Mouse (Mus musculus): ENCODE data around the gene Wiz. TPM values are rescaled to one million over a fixed set of nuclear protein-coding genes. Genes with fewer than 3 reads are reported as not detected.

The Wiz gene
- total and polyA plus RNA-seq, 2 experiments from 2014 or later, result 28.4 to 56.8 TPM

DNA sequence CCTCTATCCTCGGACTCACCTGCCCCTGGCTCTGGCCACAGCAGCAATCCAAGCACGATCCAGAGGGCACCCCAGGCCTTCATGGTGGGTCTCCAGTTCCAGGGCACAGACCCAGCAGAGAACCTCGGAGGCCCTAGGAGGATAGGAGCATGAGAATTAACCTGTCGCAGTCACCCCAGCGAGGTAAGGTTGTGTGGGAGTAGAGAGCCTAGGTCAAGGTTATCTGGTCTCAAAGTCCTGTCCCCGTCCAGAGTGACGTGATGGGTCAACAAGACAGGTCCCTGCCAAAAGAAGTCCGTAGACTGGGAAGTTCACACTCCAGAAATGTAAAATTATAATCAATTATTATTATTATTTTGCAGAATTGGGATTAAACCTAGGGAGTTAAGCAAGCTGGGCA is 31.5 kb upstream of the Wiz start:
- Histone ChIP-seq H3K27me3 (ENCODE audit: insufficient read depth, low read length) (no peaks in the 10 kb centered on the region), H3K4me1 (ENCODE audit: insufficient read depth, low read length) (no peaks in the 10 kb centered on the region), H3K4me3 (ENCODE audit: low read length) (no peak overlapping the region), H3K27ac (no peak overlapping the region), H3K9me3 (ENCODE audit: low read length) (no peaks in the 10 kb centered on the region), H3K9ac (replicated peaks; ENCODE audit: low read length) (no peak overlapping the region), H3K36me3 (ENCODE audit: insufficient read depth, low read length) (no peaks in the 10 kb centered on the region), H3K4me2 (ENCODE audit: low read depth, low read length) (no peak overlapping the region)
- ATAC-seq (no peak), DNase-seq (ENCODE audit: low spot score) (no peak)
- TF ChIP-seq CTCF (IDR thresholded peaks at IDR 0.05; ENCODE audit: low read depth), result no peak
- 83% methylated on average over 8 of the region's 8 CpGs for WGBS

DNA sequence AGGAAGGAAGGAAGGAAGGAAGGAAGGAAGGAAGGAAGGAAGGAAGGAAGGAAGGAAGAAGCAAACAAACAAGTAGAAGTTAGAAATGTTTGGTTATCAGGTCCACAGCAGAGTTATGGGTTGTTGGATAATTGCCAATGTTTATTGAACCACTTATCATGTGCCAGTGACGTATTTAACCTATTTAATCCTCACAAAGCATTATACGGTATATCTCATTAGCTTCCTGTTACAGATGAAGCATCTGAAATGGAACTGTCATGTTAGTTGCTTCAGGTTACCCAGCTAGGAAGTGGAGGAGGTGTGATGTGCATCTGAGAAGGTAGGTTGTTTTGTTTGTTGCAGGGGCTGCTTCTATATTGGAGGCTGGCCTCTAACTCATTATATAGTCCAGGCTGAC is 30.8 kb upstream of the Wiz start:
- Histone ChIP-seq H3K4me2 (ENCODE audit: low read depth, low read length) (no peak overlapping the region), H3K9ac (replicated peaks; ENCODE audit: low read length) (no peak overlapping the region), H3K27me3 (ENCODE audit: insufficient read depth, low read length) (no peaks in the 10 kb centered on the region), H3K4me1 (ENCODE audit: insufficient read depth, low read length) (no peaks in the 10 kb centered on the region), H3K27ac (no peak overlapping the region), H3K4me3 (ENCODE audit: low read length) (no peak overlapping the region), H3K36me3 (ENCODE audit: insufficient read depth, low read length) (no peaks in the 10 kb centered on the region), H3K9me3 (ENCODE audit: low read length) (no peaks in the 10 kb centered on the region)
- WGBS, result 66% methylated on average over 2 of the region's 2 CpGs
- DNase-seq (ENCODE audit: low spot score) (no peak), ATAC-seq (no peak)
- TF ChIP-seq CTCF (IDR thresholded peaks at IDR 0.05; ENCODE audit: low read depth), result no peak

DNA sequence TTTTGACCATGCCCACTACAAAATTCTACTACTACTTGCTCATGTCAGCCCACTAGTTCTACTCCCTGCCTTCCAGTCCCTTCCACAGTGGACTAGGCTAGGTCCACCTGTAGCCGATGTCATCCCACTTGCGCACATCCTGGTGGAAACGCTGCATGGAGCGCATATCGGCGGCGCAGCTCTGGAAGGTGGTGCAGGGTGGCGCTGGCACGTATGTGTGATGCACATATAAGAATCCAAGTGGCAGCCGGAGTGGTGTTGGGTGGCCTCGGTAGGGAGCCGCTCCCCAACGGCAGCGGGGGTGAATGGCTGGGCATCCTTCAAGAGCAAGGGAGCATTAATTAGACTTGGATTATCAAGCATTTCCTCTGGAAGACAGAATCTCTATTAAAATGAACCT is 27.5 kb upstream of the Wiz start:
- no peaks in the 10 kb centered on the region for H3K9me3 ChIP-seq (ENCODE audit: low read length)
- TF ChIP-seq CTCF (IDR thresholded peaks at IDR 0.05; ENCODE audit: low read depth), result no peak
- no peaks in the 10 kb centered on the region for H3K4me1 ChIP-seq (ENCODE audit: insufficient read depth, low read length)
- ATAC-seq (no peak), DNase-seq (ENCODE audit: low spot score) (no peak)
- no peaks in the 10 kb centered on the region for H3K36me3 ChIP-seq (ENCODE audit: insufficient read depth, low read length)
- no peak overlapping the region for H3K9ac ChIP-seq (replicated peaks; ENCODE audit: low read length)
- 94% methylated on average over 14 of the region's 14 CpGs for WGBS
- no peak overlapping the region for H3K4me3 ChIP-seq (ENCODE audit: low read length)
- no peak overlapping the region for H3K27ac ChIP-seq
- H3K27me3 ChIP-seq (ENCODE audit: insufficient read depth, low read length), result no peaks in the 10 kb centered on the region
- H3K4me2 ChIP-seq (ENCODE audit: low read depth, low read length), result no peak overlapping the region

DNA sequence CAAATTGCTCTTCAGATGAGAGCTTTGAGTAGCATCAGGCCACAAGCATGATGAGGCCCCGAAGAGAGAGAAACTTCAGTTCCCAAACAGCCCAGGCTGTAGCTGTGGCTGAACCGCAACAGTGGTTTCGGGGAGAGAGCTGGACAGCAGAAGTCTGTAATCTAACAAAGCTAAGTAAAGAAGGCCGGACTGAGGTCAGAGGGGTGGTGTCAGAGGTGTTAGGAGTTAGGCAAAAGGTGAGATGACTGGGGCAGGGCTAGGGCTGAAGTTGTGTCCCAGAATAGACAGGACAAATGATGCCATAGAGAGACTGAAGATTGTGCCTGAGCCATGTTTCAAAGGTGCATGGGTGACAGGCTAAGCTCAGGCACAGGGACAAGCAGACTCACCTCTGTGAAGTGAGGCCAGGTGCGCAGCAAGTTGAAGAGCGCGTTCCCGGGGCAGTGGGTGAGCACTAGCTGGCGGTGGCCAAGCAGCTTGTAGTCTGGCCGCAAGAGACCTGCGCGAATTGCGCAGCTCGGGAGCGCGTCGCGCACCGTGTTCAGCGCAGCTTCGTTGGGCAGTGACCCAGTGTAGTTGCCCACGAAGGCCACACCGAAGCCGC is 26.3 kb upstream of the Wiz start:
- H3K4me1 ChIP-seq (ENCODE audit: insufficient read depth, low read length), result no peaks in the 10 kb centered on the region
- WGBS, result 49% methylated on average over 24 of the region's 24 CpGs

DNA sequence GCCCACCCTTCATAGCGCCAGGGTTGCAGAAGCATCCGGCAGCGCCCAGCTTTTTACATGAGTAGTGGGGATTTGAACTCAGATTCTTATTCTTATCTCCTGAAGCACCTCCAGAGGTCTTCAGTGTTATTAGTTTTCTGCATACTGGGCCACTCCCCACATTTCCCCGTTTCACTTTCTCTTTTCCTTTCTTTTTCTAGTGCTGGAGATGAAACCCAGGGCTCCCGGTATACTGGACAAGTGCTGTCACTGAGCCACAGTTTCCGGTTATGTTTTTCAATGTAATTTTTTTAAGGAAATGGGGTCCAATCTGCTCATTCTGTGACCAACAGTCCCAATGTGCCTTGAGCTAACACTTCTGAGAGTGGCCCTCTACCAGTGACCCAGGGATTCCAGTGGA is 22.7 kb upstream of the Wiz start:
- 88% methylated on average over 6 of the region's 6 CpGs for WGBS
- no peaks in the 10 kb centered on the region for H3K27me3 ChIP-seq (ENCODE audit: insufficient read depth, low read length)

More for the DNA sequence above, 26.3 kb upstream of the Wiz start:
- Histone ChIP-seq H3K27me3 (ENCODE audit: insufficient read depth, low read length) (no peaks in the 10 kb centered on the region), H3K4me2 (ENCODE audit: low read depth, low read length) (no peak overlapping the region), H3K36me3 (ENCODE audit: insufficient read depth, low read length) (no peaks in the 10 kb centered on the region), H3K27ac (no peak overlapping the region), H3K4me3 (ENCODE audit: low read length) (no peak overlapping the region), H3K9me3 (ENCODE audit: low read length) (no peaks in the 10 kb centered on the region), H3K9ac (replicated peaks; ENCODE audit: low read length) (no peak overlapping the region)
- TF ChIP-seq CTCF (IDR thresholded peaks at IDR 0.05; ENCODE audit: low read depth), result no peak
- DNase-seq (ENCODE audit: low spot score) (no peak), ATAC-seq (no peak)

DNA sequence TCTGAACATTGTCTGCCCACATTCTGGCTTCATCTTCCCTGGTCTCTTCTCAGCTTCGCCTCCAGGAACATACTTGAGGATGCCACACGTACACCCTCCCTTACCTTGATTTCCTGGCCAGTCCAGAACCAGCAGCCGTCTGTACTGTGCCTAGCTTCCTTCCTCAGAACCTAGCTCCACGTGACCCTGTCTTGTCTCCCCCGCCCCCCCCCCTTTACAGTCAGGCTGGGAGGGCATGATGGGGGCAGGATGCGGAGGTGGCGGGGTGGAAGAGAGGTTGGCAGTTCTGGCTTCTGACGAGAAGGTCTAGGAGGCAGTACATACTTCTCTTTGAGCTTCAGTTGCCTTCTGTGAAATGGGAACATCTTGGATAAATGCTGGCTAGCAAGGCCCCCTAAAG is 14.2 kb upstream of the Wiz start, which contains the start of gene Rasal3:
Gene Rasal3, minus strand, starts transcription at position 167 of the 400 bp plus-strand sequence.
- no peak within 1 kb of the TSS for H3K27ac ChIP-seq
- no peak within 1 kb of the TSS for H3K9ac ChIP-seq (replicated peaks; ENCODE audit: low read length)
- H3K4me2 ChIP-seq (ENCODE audit: low read depth, low read length), result no peak within 1 kb of the TSS
- WGBS, result 80% methylated on average over 8 of the region's 8 CpGs
- H3K9me3 ChIP-seq (ENCODE audit: low read length), result no peaks in the 10 kb centered on the region
- H3K36me3 ChIP-seq (ENCODE audit: insufficient read depth, low read length), result no peaks in the 10 kb centered on the region
- DNase-seq (ENCODE audit: low spot score) (no peak), ATAC-seq (no peak)
- TF ChIP-seq CTCF (IDR thresholded peaks at IDR 0.05; ENCODE audit: low read depth), result no peak
- H3K4me3 ChIP-seq (ENCODE audit: low read length), result no peak within 1 kb of the TSS
- no peaks in the 10 kb centered on the region for H3K4me1 ChIP-seq (ENCODE audit: insufficient read depth, low read length)
- H3K27me3 ChIP-seq (ENCODE audit: insufficient read depth, low read length), result peaks cover 8% of the 10 kb centered on the region

More for the DNA sequence above, 22.7 kb upstream of the Wiz start:
- DNase-seq (ENCODE audit: low spot score), result no peak
- ATAC-seq, result no peak
- no peak overlapping the region for H3K9ac ChIP-seq (replicated peaks; ENCODE audit: low read length)
- H3K4me1 ChIP-seq (ENCODE audit: insufficient read depth, low read length), result no peaks in the 10 kb centered on the region
- H3K36me3 ChIP-seq (ENCODE audit: insufficient read depth, low read length), result no peaks in the 10 kb centered on the region
- H3K9me3 ChIP-seq (ENCODE audit: low read length), result no peaks in the 10 kb centered on the region
- TF ChIP-seq CTCF (IDR thresholded peaks at IDR 0.05; ENCODE audit: low read depth), result no peak
- H3K4me2 ChIP-seq (ENCODE audit: low read depth, low read length), result no peak overlapping the region
- no peak overlapping the region for H3K4me3 ChIP-seq (ENCODE audit: low read length)
- no peak overlapping the region for H3K27ac ChIP-seq

DNA sequence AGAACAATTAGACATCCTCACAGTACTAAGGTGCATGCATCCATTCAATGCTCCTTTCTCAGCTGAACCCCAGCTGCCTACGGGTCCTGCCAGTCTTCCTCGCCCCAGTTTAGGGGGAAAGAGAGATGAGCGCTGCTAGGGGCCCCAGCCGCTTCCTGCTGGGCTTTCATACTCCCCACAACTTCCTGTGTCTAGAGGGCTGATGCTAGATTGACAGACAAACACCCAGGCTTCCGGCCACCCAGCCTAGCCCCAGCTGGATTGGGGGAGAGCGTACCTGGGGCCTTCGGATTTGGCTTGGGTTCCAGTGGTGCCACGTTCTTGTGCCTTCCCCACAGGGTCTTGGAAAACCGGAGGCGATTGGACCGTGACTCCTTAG is 13.5 kb upstream of the Wiz start:
- no peaks in the 10 kb centered on the region for H3K9me3 ChIP-seq (ENCODE audit: low read length)
- H3K9ac ChIP-seq (replicated peaks; ENCODE audit: low read length), result no peak overlapping the region
- H3K4me1 ChIP-seq (ENCODE audit: insufficient read depth, low read length), result no peaks in the 10 kb centered on the region
- peaks cover 14% of the 10 kb centered on the region for H3K27me3 ChIP-seq (ENCODE audit: insufficient read depth, low read length)
- H3K4me3 ChIP-seq (ENCODE audit: low read length), result no peak overlapping the region
- no peaks in the 10 kb centered on the region for H3K36me3 ChIP-seq (ENCODE audit: insufficient read depth, low read length)
- no peak overlapping the region for H3K4me2 ChIP-seq (ENCODE audit: low read depth, low read length)
- WGBS, result 76% methylated on average over 11 of the region's 11 CpGs
- TF ChIP-seq CTCF (IDR thresholded peaks at IDR 0.05; ENCODE audit: low read depth), result no peak
- no peak overlapping the region for H3K27ac ChIP-seq
- ATAC-seq (no peak), DNase-seq (ENCODE audit: low spot score) (no peak)
